Comparison of ENCODE assay signal across 7 mouse cellular contexts in genomic region chr2:91312578-91313311, GRCm38 (mm10). TPM values are rescaled to one million over a fixed set of nuclear protein-coding genes. Genes with fewer than 3 reads are reported as not detected.
DNase-seq lines count a peak whose midpoint lies in the region; ATAC-seq and TF ChIP-seq lines count a peak whose summit lies in the region.

No protein-coding gene starts in this region.

- no peak for TF ChIP-seq POLR2A in lung, adult 2 months (IDR thresholded peaks at IDR 0.05; ENCODE audit: borderline replicate concordance, extremely low read depth, low read depth, low read length)

- no peak overlapping the region for H3K4me3 ChIP-seq in lung, adult 2 months (replicated peaks; ENCODE audit: extremely low read depth, low read depth, low read length)
- H3K4me3 ChIP-seq in embryonic facial prominence, embryonic 12.5 days: no peak overlapping the region
- H3K4me3 ChIP-seq in lung, postnatal 0 days (ENCODE audit: low read depth, low read length): no peak overlapping the region

- no peak for ATAC-seq in embryonic facial prominence, embryonic 12.5 days (ENCODE audit: insufficient number of reproducible peaks, insufficient read depth, low FRiP score, low TSS enrichment)
- ATAC-seq in lung, postnatal 0 days: peak; percentile 80

- peaks cover 9% of the 10 kb centered on the region; the same call in 1 of the 2 replicates for H3K4me1 ChIP-seq in lung, adult 2 months (ENCODE audit: control insufficient read depth, insufficient read depth, low read length)
- H3K4me1 ChIP-seq in embryonic facial prominence, embryonic 12.5 days: peaks cover 15% of the 10 kb centered on the region
- peaks cover 8% of the 10 kb centered on the region; the same call in 1 of the 2 replicates for H3K4me1 ChIP-seq in lung, postnatal 0 days (ENCODE audit: insufficient read depth, low read depth, low read length)

- H3K9me3 ChIP-seq in embryonic facial prominence, embryonic 12.5 days: no peaks in the 10 kb centered on the region
- no peaks in the 10 kb centered on the region for H3K9me3 ChIP-seq in lung, postnatal 0 days (ENCODE audit: low read length)

- H3K36me3 ChIP-seq in embryonic facial prominence, embryonic 12.5 days: 0 out of 2 replicates have a peak, but pooled peaks cover 4% of the 10 kb centered on the region
- H3K36me3 ChIP-seq in lung, postnatal 0 days (ENCODE audit: insufficient read depth, low read length): no peaks in the 10 kb centered on the region

- no peak overlapping the region for H3K9ac ChIP-seq in embryonic facial prominence, embryonic 12.5 days
- no peak overlapping the region for H3K9ac ChIP-seq in lung, postnatal 0 days (replicated peaks; ENCODE audit: low read depth)

- H3K27ac ChIP-seq in embryonic facial prominence, embryonic 12.5 days: 0 out of 2 replicates have a peak overlapping the region, but pooled peaks have one; percentile 54
- H3K27ac ChIP-seq in lung, postnatal 0 days (ENCODE audit: low read length): peak overlapping the region; percentile 62

- no peaks in the 10 kb centered on the region for H3K27me3 ChIP-seq in embryonic facial prominence, embryonic 12.5 days
- no peaks in the 10 kb centered on the region for H3K27me3 ChIP-seq in lung, postnatal 0 days (replicated peaks; ENCODE audit: insufficient read depth, low read length)

- H3K4me2 ChIP-seq in embryonic facial prominence, embryonic 12.5 days (replicated peaks): no peak overlapping the region
- H3K4me2 ChIP-seq in lung, postnatal 0 days (replicated peaks; ENCODE audit: low read depth, low read length): no peak overlapping the region

- no peak for TF ChIP-seq CTCF in lung, adult 2 months (IDR thresholded peaks at IDR 0.05; ENCODE audit: insufficient read depth, low read length)
- TF ChIP-seq CTCF in lung, postnatal 0 days (IDR thresholded peaks at IDR 0.05): no peak

- TF ChIP-seq EP300 in lung, postnatal 0 days (IDR thresholded peaks at IDR 0.05): peak; percentile 54

- DNase-seq in lung, adult 18-20 months: peak; percentile 30 to 62
- no peak for DNase-seq in lung, adult 2 months
- peak; percentile 71 for DNase-seq in lung, postnatal 0 days (ENCODE audit: low spot score)
- peak; percentile 78 for DNase-seq in testis, postnatal 14 days (ENCODE audit: low spot score)
- no peak for DNase-seq in thymus, postnatal 25 days
- no peak for DNase-seq in cerebellum, adult 11-12 months

- WGBS in lung, adult 2 months: 50% methylated on average over 10 of the region's 10 CpGs
- WGBS in embryonic facial prominence, embryonic 12.5 days: 42% methylated on average over 10 of the region's 10 CpGs
- 25% methylated on average over 10 of the region's 10 CpGs for WGBS in lung, postnatal 0 days

RNA-seq across cellular contexts. Expression of gene Arfgap2, which starts 48.0 kb away (rescaled TPM):
- polyA plus RNA-seq in lung, adult 2 months (2012; rRNA removed): 29.1 and 44.4 TPM in 2 replicates
- 93.0 and 95.9 TPM in 2 replicates for polyA plus RNA-seq in embryonic facial prominence, embryonic 12.5 days (2016; fragmentation: Nextera tagmentation; extraction: Ambion mirVana)
- polyA plus RNA-seq in lung, postnatal 0 days (2015; fragmentation: Nextera tagmentation; extraction: Ambion mirVana): 57.4 and 64.0 TPM in 2 replicates

RNA-seq across cellular contexts. Expression of gene Pacsin3, which starts 57.0 kb away (rescaled TPM):
- 27.7 and 55.1 TPM in 2 replicates for polyA plus RNA-seq in lung, adult 2 months (2012; rRNA removed)
- 39.9 and 40.9 TPM in 2 replicates for polyA plus RNA-seq in embryonic facial prominence, embryonic 12.5 days (2016; fragmentation: Nextera tagmentation; extraction: Ambion mirVana)
- 31.5 and 34.6 TPM in 2 replicates for polyA plus RNA-seq in lung, postnatal 0 days (2015; fragmentation: Nextera tagmentation; extraction: Ambion mirVana)

Comparison
In these comparisons a context has a peak if more than half of its experiments do, and no peak if none do; other contexts are left out.
1. DNase-seq: peak in lung, adult 18-20 months (2 of 2), lung, postnatal 0 days (single experiment) and testis, postnatal 14 days (single experiment); none in lung, adult 2 months (single experiment), thymus, postnatal 25 days (single experiment) and cerebellum, adult 11-12 months (single experiment).